Mouse (Mus musculus): Measurements from ENCODE around the gene Mfng. TPM values are rescaled to one million over a fixed set of nuclear protein-coding genes. Genes with fewer than 3 reads are reported as not detected.
A peak's percentile ranks its signal among the peaks of the same experiment; 100 is the strongest.

Mfng gene
- polyA plus RNA-seq, 1 experiment from 2014 or later: 27.1 TPM

GRCm38 (mm10) chr15:78785258-78785657, 12.0 kb upstream of the Mfng start:
- WGBS: 98% methylated on average over 7 of the region's 7 CpGs
- no peak for ATAC-seq (replicated peaks)
- H3K27ac ChIP-seq: no peak overlapping the region
- H3K4me1 ChIP-seq: no peaks in the 10 kb centered on the region
- H3K36me3 ChIP-seq (replicated peaks): no peaks in the 10 kb centered on the region
- no peaks in the 10 kb centered on the region for H3K27me3 ChIP-seq (replicated peaks)
- H3K4me2 ChIP-seq: no peak overlapping the region
- H3K9ac ChIP-seq: no peak overlapping the region
- H3K9me3 ChIP-seq: no peaks in the 10 kb centered on the region
- H3K4me3 ChIP-seq: no peak overlapping the region

- 66% methylated on average over 5 of the region's 5 CpGs for WGBS
- Histone ChIP-seq H3K36me3 (replicated peaks) (no peaks in the 10 kb centered on the region), H3K4me2 (no peak overlapping the region), H3K9ac (no peak overlapping the region), H3K4me3 (no peak overlapping the region), H3K27me3 (replicated peaks) (no peaks in the 10 kb centered on the region), H3K27ac (no peak overlapping the region), H3K9me3 (no peaks in the 10 kb centered on the region), H3K4me1 (no peaks in the 10 kb centered on the region)
- ATAC-seq (replicated peaks): no peak
These were observed 11.2 kb upstream of the Mfng start for GRCm38 (mm10) chr15:78784520-78784919.

- H3K27me3 ChIP-seq (replicated peaks): no peaks in the 10 kb centered on the region
- ATAC-seq (replicated peaks): no peak
- peaks cover 7% of the 10 kb centered on the region; the same call in 1 of the 2 replicates for H3K4me1 ChIP-seq
- H3K27ac ChIP-seq: no peak overlapping the region
- H3K4me2 ChIP-seq: no peak overlapping the region
- no peaks in the 10 kb centered on the region for H3K9me3 ChIP-seq
- WGBS: 65% methylated on average over 14 of the region's 14 CpGs
- H3K9ac ChIP-seq: no peak overlapping the region
- no peak overlapping the region for H3K4me3 ChIP-seq
- H3K36me3 ChIP-seq (replicated peaks): no peaks in the 10 kb centered on the region
These were observed 9.3 kb upstream of the Mfng start for GRCm38 (mm10) chr15:78782348-78783103.

DNA sequence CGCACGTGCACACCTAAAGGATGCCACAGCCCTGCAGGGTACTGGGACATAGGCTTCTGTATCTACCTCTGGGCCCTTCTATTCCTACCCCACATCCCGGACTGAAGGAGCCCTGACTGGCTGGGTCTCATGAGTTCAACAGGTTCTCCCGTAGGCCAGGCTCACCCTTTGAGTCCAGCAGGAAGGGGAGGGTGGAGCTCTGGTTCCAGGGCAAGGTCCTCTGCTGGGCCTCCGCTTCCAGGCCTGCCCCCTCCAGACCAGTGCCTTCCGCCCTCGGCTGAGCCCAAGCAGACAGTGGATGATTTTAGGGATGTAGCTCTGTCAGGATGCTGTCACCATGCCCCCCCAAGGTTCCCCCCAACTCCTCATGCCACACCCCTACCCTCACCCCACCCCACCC, 7.6 kb upstream of the Mfng start:
- H3K36me3 ChIP-seq (replicated peaks): no peaks in the 10 kb centered on the region
- no peak overlapping the region for H3K9ac ChIP-seq
- H3K4me1 ChIP-seq: peaks cover 7% of the 10 kb centered on the region; the same call in 1 of the 2 replicates
- WGBS: 85% methylated on average over 7 of the region's 7 CpGs
- no peak for ATAC-seq (replicated peaks)
- no peak overlapping the region for H3K27ac ChIP-seq
- H3K4me2 ChIP-seq: no peak overlapping the region
- no peaks in the 10 kb centered on the region for H3K9me3 ChIP-seq
- H3K4me3 ChIP-seq: no peak overlapping the region
- H3K27me3 ChIP-seq (replicated peaks): no peaks in the 10 kb centered on the region

GRCm38 (mm10) chr15:78780359-78780758, 7.1 kb upstream of the Mfng start:
- ATAC-seq (replicated peaks): no peak
- no peak overlapping the region for H3K4me3 ChIP-seq
- no peaks in the 10 kb centered on the region for H3K27me3 ChIP-seq (replicated peaks)
- H3K27ac ChIP-seq: no peak overlapping the region
- H3K4me2 ChIP-seq: no peak overlapping the region
- no peaks in the 10 kb centered on the region for H3K9me3 ChIP-seq
- H3K9ac ChIP-seq: no peak overlapping the region
- WGBS: 94% methylated on average over 14 of the region's 14 CpGs
- no peaks in the 10 kb centered on the region for H3K36me3 ChIP-seq (replicated peaks)
- H3K4me1 ChIP-seq: peaks cover 7% of the 10 kb centered on the region; the same call in 1 of the 2 replicates

- H3K4me3 ChIP-seq: no peak overlapping the region
- no peak overlapping the region for H3K9ac ChIP-seq
- no peak; the same call in 1 of the 2 replicates for ATAC-seq (replicated peaks)
- no peaks in the 10 kb centered on the region for H3K27me3 ChIP-seq (replicated peaks)
- WGBS: 88% methylated on average over 5 of the region's 5 CpGs
- no peak overlapping the region for H3K27ac ChIP-seq
- H3K4me1 ChIP-seq: peaks cover 7% of the 10 kb centered on the region; the same call in 1 of the 2 replicates
- H3K4me2 ChIP-seq: no peak overlapping the region
- H3K9me3 ChIP-seq: no peaks in the 10 kb centered on the region
- H3K36me3 ChIP-seq (replicated peaks): no peaks in the 10 kb centered on the region
These were observed 6.4 kb upstream of the Mfng start for GRCm38 (mm10) chr15:78779690-78780089.

DNA sequence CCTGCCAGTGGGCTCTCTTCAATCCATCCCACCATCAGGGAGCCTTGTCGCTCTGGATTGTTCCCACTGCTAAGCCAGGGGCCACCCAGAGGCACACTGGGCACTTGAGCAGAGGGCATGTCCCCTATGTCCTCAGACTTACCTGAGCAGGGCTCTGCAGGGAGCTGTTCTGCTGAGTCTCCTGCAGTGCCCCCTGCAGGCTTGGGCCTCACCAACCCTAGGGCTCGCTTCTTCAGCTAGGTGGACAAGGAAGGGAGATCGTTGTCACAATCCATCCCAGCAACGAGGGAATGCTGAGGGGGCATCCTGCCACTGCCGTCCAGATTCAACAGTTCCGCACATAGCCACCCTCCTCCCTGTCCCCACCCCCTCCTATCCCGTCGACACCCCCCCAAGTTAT, 6.0 kb upstream of the Mfng start:
- no peaks in the 10 kb centered on the region for H3K27me3 ChIP-seq (replicated peaks)
- no peak overlapping the region for H3K4me3 ChIP-seq
- no peak overlapping the region for H3K27ac ChIP-seq
- no peak overlapping the region for H3K9ac ChIP-seq
- no peaks in the 10 kb centered on the region for H3K9me3 ChIP-seq
- no peak for ATAC-seq (replicated peaks)
- WGBS: 79% methylated on average over 8 of the region's 8 CpGs
- peaks cover 7% of the 10 kb centered on the region; the same call in 1 of the 2 replicates for H3K4me1 ChIP-seq
- H3K36me3 ChIP-seq (replicated peaks): no peaks in the 10 kb centered on the region
- no peak overlapping the region for H3K4me2 ChIP-seq

GRCm38 (mm10) chr15:78778077-78778870, 5.0 kb upstream of the Mfng start:
- Histone ChIP-seq H3K9ac (no peak overlapping the region), H3K4me1 (peaks cover 17% of the 10 kb centered on the region), H3K27me3 (replicated peaks) (no peaks in the 10 kb centered on the region), H3K4me3 (no peak overlapping the region), H3K27ac (peak overlapping the region; percentile 43; the same call in 1 of the 2 replicates), H3K9me3 (no peaks in the 10 kb centered on the region), H3K36me3 (replicated peaks) (no peaks in the 10 kb centered on the region), H3K4me2 (no peak overlapping the region)
- no peak for ATAC-seq (replicated peaks)
- 55% methylated on average over 13 of the region's 15 CpGs for WGBS

GRCm38 (mm10) chr15:78772856-78773255, 419 bp downstream of the Mfng start:
- peak overlapping the region; percentile 80 for H3K27ac ChIP-seq
- no peak overlapping the region for H3K9ac ChIP-seq
- H3K4me2 ChIP-seq: peak overlapping the region; percentile 34
- peaks cover 42% of the 10 kb centered on the region for H3K4me1 ChIP-seq
- H3K9me3 ChIP-seq: no peaks in the 10 kb centered on the region
- H3K36me3 ChIP-seq (replicated peaks): no peaks in the 10 kb centered on the region
- H3K4me3 ChIP-seq: peak overlapping the region; percentile 25
- no peak for ATAC-seq (replicated peaks)
- no peaks in the 10 kb centered on the region for H3K27me3 ChIP-seq (replicated peaks)
- 26% methylated on average over 14 of the region's 14 CpGs for WGBS

DNA sequence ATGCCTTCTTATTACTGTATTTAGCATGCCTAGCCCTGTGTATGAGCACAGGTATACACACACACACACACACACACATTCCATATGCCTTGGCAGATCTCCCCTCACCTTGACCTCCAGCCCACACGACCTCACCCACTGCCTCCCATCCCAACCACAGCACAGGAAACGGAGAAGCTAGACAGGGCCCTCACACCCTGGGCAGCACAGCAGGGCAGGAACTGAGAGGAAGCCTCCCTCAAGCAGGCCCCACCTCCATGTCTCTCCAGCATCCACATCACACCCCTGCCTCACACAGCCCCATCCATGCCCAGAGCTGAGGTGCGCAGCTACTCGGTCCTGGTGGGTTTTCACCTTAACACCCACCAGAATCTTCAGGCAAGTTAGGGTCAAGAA, 909 bp downstream of the Mfng start:
- H3K4me1 ChIP-seq: peaks cover 40% of the 10 kb centered on the region
- H3K4me2 ChIP-seq: peak overlapping the region; percentile 34
- H3K4me3 ChIP-seq: peak overlapping the region; percentile 25
- no peaks in the 10 kb centered on the region for H3K27me3 ChIP-seq (replicated peaks)
- peak overlapping the region; percentile 80; the same call in 1 of the 2 replicates for H3K27ac ChIP-seq
- WGBS: 44% methylated on average over 4 of the region's 4 CpGs
- no peaks in the 10 kb centered on the region for H3K9me3 ChIP-seq
- no peak overlapping the region for H3K9ac ChIP-seq
- ATAC-seq (replicated peaks): no peak
- no peaks in the 10 kb centered on the region for H3K36me3 ChIP-seq (replicated peaks)

- no peak overlapping the region for H3K9ac ChIP-seq
- peak overlapping the region; percentile 34 for H3K4me2 ChIP-seq
- no peaks in the 10 kb centered on the region for H3K27me3 ChIP-seq (replicated peaks)
- H3K4me3 ChIP-seq: no peak overlapping the region
- 39% methylated on average over 19 of the region's 19 CpGs for WGBS
- no peaks in the 10 kb centered on the region for H3K36me3 ChIP-seq (replicated peaks)
- H3K9me3 ChIP-seq: no peaks in the 10 kb centered on the region
- ATAC-seq (replicated peaks): no peak
- H3K4me1 ChIP-seq: peaks cover 43% of the 10 kb centered on the region
- H3K27ac ChIP-seq: peak overlapping the region; percentile 80
These were observed 1.5 kb downstream of the Mfng start for GRCm38 (mm10) chr15:78771531-78772367.

GRCm38 (mm10) chr15:78770983-78771355, 2.3 kb downstream of the Mfng start:
- peak overlapping the region; percentile 34 for H3K4me2 ChIP-seq
- H3K27me3 ChIP-seq (replicated peaks): no peaks in the 10 kb centered on the region
- H3K4me3 ChIP-seq: no peak overlapping the region
- H3K36me3 ChIP-seq (replicated peaks): no peaks in the 10 kb centered on the region
- peaks cover 43% of the 10 kb centered on the region for H3K4me1 ChIP-seq
- H3K9ac ChIP-seq: peak overlapping the region; percentile 4; the same call in 1 of the 2 replicates
- peak; percentile 21; the same call in 1 of the 2 replicates for ATAC-seq (replicated peaks)
- H3K27ac ChIP-seq: peak overlapping the region; percentile 80
- no peaks in the 10 kb centered on the region for H3K9me3 ChIP-seq
- WGBS: 4% methylated on average over 5 of the region's 5 CpGs
